Mouse (Mus musculus) erythroblast, adult 5-6 weeks (primary cell): ENCODE measurements around the gene Maml3. TPM values are rescaled to one million over a fixed set of nuclear protein-coding genes. Genes with fewer than 3 reads are reported as not detected.
A peak's percentile ranks its signal among the peaks of the same experiment; 100 is the strongest.

Experiments used
- ATAC-seq: replicated peaks from 2 replicates; pipeline ENCODE4 v1.8.0; 2016; ENCODE audit warnings: moderate number of reproducible peaks, mild to moderate bottlenecking, moderate TSS enrichment, inconsistent platforms; ENCODE audit not compliant: poor library complexity, low FRiP score, severe bottlenecking
- total RNA-seq, 2 experiments: library from RNA; stranded (forward) in 1 of 2; stranded (reverse) in 1 of 2; fragments of 150-400 nt in 1 of 2; fragments of 200-764, 138-1000 nt in 1 of 2; gene quantifications; 2 replicates each; pipeline versions ENCODE4 v1.2.3 to v1.2.4; 2015 to 2017; ENCODE audit warnings: low replicate concordance in 2 of 2

The Maml3 gene
- total RNA-seq, 2 experiments from 2014 or later = 1.3 to 3.3 TPM

DNA sequence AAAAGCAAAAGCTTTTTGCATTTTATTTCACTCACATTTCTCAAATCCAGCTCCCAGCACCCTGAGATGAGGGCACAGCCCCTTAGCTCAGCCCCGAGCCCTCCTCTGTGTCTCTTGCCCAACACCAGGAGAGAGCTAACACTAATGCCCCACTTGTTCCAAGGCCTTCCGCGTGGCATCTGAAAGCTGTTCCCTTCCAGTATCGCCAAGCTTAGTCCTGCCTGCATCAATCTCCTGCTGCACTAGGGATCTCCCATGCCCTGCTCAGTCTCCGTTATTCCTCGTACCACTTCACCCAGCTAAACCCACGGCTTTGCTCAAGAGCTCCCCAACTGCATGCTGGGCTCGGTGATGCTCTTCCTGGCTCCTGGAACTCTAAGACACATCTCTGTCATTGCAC, 57.3 kb downstream of the Maml3 start:
- ATAC-seq = no peak

DNA sequence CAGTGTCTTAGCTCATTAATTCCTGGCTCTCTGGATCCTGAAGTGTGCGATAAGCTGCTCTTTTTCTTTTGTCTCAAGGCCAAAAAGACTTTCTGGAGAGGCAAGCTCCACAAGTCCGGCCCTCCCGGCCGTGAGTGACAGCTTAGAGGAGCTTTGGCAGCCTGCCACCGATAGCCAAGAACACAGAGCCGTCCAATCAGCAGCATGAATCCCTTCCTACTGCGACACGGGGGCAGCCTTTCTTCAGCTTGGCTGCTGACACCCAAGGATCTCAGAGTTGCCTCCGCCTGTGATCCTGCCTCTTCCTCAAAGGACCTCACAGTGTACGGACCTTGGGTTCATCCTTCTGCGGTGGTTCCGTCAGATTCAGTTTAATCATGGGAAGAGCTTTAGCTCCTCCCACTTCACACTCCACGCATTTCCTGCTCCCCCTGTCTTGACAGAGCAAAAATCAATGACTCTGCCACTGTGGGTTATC, 57.9 kb downstream of the Maml3 start:
- ATAC-seq = peak; percentile 46

DNA sequence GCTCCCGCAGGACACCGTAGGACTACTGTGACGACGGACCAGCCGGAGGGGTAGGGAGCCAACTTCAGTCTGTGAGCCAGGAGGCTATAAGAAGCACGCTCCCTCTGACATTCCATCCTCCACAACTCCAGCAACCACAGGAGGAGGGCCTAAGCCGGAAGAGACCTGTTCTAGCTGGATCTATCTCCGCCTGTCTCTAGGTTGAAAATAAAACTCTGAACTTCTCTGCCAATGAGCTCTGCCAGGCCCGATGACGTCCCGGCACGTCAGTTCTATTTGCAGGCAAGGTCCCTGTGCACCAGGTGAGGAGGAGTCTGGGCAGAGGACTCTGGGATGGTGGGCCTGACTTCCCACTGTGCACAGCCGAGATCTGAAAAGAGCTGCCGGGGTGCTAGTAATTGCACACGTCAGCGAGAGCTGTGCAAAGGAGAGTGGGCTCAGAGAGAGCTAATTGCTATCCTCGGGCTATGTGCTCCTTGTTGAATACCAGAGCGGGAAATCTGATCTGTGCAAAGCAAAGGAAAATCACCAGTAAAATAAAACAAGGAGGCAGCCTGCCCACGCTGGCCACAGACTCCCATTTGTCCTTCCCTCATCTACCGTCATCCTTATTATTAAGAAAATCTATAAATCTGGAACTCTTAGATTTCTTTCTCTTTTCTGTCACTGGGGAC, 58.7 kb downstream of the Maml3 start:
- ATAC-seq = no peak

DNA sequence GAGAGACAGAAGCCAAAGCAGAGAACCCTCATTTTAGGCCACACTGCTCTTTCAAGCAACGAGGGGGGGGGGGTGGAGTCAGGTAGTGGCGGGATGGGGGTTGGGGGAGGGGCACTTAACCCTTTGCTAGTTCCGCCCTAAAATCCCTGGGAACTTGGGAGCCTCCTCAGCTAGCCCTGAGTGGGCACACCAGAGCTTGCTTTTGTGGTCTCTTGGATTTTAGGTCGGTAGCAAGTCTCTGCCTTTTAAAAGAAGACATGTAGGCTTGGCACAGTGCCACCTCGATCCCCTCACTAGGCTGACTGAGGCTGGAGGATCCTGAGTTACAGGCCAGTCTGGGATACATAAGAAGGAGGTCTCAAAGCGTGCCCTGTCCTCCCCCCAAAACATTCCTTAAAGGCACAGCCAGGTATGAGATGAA, 59.6 kb downstream of the Maml3 start:
- no peak for ATAC-seq

DNA sequence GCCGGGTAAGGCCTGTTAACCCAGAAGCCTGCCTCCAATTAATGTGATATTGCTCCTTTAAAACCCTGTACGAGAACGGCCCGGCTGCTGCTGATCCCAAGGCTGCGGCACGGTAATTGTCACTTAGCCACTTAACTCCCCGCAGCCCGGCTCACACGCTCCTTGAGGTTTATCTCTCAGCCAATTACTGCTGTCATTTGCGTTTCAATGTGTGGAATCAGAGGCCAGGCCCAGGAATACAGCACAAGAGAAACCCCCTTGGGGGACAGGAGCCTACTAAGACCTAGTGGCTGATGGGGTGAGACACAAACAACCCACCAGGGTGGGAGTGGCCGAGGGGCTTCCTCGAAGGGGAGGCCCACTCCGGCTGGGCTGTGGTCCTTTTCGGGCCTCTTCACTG, 60.2 kb downstream of the Maml3 start:
- no peak for ATAC-seq

DNA sequence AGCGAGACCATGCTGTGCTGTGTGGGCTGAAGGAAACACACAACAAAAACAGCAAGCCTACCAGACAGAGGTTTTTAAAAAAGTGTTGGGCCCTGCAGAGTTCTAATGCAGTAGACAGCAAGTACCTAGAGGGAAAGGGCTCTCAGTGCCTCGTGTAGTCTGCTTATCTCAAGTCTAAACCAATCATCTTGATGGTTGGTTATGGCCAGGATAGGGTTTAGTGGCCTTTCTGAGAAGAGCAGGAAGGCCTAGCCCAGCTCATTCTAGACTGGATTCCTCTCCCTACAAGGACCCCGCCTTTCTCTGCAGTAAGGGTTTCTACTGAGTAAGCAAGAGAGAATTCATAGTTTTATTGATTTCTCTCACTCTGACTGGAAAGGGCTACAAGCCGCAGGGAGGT, 61.0 kb downstream of the Maml3 start:
- no peak for ATAC-seq

DNA sequence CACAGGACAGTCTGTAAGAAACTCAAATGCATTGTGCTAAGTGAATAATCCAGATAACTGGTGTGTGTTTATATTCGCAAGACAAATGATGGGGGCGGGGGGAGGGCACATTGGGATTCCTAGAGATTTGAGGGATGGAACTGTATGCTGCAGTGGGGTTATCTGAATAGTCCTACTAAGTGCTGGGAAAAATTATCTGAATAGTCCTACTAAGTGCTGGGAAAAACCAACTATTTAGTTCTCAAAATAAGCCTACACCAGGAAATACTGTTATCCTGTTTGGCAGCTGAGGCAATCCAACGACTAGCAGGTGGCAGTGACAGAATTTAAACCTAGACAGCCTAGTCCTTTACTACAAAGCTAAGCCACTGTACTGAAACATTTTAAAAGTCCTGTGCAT, 62.2 kb downstream of the Maml3 start:
- ATAC-seq = no peak

DNA sequence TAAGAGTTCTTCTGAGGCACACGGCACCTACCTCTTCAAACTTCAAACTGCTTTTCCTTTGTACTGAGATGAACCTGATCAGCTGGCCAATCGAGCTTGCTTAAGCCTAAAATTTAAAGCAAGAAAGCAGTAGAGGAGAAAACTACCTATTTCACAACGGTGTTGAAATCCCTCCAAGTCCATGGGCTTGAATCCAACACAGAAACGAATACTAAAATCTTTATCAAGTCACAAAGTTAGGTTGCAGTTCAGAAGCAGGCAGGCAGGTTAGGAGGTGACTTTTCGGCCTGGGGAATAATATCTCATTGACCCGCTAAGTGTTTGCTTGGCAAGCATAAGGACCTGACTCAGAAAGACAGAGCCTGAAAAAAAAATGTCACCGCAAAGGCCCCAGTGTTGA, 64.9 kb downstream of the Maml3 start:
- no peak for ATAC-seq

DNA sequence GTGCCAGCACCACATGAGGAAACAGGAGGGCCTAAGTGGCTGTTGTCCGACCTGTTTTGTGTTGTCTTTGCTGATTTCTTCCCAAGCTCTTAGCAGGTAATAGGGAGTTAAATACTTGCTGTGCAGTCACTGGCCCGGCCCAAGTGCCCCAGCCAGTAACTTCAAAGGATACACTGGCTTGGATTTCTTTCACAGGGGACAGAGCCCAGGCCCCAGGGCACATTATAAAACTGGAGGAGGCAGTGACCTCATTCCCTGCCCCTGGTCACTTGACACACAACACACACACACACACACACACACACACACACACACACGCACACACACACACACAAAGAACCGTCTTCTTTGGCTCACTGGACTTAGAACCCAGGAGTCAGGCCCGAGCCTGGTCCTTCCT, 67.6 kb downstream of the Maml3 start:
- no peak for ATAC-seq

DNA sequence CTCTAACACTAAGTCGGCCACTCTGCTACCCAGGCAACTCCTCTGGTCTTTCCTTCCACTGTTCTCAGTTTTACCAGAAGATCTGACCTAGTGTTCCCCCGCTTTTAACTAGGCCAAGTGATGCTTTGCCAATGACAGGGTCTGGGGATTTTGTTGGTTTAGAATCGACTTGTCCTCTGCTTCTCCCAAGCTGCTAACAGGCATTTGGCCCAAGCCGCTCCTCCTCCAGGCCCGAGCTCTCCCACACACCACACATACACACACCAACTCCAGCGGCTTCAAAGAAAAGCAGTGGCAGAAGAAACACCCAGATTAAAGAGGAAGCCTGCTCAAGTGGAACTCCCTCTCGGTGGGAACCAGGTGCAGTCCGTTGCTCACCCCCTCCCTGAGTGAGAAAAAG, 69.5 kb downstream of the Maml3 start:
- no peak for ATAC-seq

DNA sequence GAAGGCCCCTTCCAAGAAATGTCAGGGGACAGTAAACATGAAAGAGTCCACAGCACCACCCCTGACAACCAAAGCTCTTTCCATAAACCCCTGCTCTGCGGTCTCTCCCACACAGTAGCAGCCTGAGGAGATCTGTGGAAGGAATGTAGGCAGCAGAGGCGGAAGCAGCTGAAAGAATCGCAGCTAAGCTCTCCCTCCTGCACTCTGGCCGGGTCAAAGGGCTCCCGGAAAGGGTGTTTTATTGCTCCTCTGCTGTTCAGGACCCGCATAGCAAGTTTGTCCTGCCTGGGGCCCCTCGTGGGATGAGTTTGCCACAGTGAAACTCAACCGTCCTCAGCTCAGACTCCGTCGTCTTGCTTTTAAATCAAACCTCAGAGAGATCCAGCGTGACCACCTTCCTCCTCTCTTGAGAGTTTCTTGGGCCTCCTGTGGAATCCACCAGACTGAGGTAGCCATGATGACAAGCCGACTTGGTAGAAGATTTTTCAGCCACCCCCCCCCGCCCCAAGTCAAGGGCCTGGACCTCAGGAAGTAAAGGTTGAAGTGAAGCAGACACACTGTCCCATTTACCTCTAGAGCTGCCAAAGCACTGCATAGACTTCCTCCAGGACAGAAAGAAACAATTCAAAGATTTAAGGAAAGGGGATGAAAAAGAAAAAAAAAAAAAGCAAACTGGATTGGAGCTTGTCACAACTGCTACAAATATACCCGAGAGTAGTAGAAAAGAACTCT, 70.9 kb downstream of the Maml3 start:
- ATAC-seq = no peak

DNA sequence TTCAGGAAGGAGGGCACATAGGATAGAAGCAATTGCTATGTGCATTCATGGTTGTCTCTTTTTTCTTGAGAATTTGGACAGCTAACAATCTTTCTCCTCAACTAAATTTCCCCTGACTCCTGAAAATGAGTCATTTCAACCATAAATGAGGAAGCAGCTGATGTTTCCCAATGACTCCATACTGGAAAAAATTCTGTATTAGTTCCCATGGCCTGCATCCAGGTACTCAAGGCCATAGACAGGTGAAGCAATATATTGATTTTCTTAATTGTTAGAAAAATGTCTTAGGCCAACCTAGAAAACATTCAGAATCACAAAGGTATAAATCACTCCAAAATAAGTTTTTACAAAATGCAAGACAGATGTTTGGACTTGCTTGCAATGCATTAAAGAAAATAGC, 73.5 kb downstream of the Maml3 start:
- ATAC-seq = no peak

DNA sequence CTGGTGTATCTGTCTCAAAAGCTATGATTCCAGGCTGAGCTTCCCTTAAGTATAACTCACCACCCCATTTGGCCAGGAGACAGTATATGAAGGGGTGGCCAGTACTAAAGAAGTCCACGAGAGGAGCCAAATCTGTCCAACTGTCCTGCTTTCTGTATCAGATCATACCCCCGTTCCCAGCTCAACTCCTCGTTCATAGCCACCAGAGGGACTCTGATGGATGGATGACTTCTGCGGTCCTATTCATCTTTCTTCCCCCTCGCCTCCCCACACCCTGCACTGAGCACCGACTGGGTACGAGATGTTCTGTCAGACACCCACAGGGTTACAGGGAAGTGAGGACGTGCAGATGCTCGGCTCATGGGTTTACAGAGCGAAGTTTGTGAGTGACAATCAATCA, 74.8 kb downstream of the Maml3 start:
- no peak for ATAC-seq

DNA sequence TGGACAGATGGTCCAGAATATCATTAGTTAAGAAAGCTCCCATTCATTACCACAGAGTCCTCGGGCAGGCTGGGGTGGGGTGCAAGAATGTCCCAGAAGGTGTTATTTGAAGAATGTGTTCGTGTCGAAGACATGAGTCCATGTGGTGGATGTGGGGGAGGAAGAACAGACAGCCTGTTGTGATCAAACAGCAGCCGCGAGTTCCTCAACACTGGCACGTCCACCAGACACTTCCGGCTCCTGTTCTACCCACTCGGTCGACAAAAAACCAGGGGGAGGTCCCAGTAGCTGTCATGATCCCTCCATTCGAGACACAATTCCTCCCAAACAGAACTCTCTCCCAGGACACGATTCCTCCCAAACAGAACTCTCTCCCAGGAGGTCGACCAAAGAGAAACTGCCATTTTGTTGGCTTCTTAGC, 75.2 kb downstream of the Maml3 start:
- ATAC-seq = no peak

DNA sequence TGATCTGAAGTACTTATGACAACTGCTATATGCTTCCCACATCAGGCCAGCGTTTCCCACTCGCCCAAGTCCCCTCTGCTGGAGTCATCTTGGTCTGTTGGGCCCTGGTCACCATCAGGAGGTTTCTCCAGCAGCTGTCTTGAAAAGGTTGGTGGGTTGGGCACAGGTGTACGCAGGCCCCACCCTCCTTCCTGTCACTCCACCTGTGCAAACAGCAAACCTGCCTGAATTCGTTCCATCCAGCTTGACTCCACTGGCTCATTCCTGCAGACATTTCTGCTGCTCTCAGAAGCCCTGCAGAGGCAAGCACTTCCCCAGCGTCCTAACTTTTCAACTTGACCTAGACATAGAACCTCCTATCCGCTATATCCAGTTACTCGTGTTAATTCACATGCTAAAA, 76.9 kb downstream of the Maml3 start:
- no peak for ATAC-seq

DNA sequence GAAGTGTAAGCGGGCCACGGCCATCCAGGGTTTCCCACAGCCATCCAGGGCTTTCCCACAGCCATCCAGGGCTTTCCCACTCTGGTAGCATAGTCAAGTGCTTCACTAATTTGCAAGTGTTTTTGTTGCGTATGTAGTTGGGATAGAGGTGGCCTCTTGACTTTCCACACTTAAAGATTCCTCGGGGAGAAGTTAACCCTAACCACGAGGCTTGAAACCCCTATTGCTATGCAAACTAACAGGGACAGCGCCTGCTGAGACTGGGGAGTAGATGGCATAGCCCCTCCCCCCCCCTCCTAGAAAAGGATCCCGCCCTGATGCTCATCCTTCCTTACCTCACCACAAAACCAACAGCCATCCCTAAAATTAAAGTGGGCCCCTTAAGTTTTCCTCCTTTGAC, 82.4 kb downstream of the Maml3 start:
- no peak for ATAC-seq

DNA sequence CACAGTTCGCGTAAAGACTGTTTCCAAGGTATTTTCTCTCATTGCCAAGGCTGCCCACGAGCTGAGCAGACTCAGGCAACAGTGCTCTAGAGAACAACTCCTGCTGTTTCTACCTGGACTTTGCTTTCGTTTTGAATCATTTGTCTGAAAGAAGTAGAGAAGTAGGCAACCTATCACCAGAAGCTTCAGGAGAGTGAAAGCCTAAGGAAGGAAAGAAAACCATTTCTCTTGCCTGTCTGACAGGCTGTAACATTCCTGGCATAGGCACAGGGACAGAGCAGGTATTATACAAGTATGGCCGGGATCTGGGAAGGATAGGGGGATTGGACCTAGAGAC, 86.8 kb downstream of the Maml3 start:
- no peak for ATAC-seq

DNA sequence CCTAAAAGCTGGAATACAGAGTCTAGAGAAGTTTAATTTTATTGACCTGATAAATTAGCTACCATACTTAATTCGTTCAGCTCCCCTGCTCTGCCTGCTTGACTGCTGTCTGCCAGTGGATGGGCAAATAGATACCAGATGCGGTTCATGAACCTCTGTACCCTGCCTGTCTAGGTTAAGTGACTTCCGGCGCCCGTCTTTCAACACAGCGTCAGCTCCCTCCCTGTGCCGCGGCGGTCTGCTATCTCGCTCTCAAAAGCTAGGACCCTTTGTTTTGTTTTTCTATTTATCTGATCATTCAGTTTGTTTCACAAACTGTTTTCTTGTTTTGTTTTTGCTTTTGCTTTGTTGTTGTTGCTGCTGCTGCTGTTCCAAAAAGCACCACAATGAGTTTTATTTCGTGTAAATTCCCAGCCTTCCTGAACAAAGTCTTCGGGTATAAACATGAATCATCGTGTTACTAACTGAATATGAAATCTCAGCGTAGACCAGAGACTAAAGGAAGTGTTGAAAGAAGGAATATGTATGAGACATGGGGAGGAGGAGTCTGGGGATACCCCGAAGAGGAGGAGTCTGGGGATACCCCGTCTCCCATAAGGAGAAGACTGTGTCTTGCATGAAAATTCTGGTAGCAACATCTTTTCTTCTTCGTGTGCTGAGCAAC, 87.3 kb downstream of the Maml3 start:
- ATAC-seq = no peak

DNA sequence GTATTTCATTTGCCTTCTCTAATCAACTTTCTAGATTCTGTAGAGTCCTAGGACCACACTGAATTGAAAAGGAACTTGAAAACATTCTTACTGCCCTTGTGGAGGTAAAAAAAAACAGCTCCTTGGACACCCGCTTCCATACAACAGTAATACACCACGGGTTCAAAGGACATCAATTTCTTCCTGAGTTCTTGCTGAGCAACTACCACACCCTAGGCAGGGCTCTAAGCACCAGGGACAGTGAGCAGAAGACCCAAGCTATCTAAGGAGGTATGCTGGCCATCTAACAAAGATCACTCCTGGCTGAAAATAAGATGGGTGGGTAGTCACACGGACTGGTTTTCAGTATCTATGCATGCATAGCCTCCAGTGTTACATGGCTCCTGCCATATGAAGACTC, 88.7 kb downstream of the Maml3 start:
- no peak for ATAC-seq

DNA sequence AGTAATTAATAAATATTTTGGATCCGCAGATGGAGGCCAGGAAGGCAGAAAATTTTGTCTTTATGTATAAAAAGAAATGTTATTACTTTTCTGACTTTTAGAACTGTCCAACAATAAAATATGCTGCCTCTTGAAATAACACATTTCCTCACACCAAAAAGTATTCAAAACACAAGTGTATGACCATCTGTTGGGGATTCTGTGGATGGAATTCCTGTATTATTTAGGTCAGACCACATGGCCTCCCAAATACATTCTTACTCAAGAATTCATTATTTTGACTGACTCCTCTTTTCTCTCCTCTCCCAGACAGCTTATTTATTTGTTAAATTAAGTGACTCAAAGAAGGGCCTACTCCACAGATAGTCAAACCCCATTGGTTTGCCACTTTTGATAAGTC, 89.3 kb downstream of the Maml3 start:
- ATAC-seq = no peak

DNA sequence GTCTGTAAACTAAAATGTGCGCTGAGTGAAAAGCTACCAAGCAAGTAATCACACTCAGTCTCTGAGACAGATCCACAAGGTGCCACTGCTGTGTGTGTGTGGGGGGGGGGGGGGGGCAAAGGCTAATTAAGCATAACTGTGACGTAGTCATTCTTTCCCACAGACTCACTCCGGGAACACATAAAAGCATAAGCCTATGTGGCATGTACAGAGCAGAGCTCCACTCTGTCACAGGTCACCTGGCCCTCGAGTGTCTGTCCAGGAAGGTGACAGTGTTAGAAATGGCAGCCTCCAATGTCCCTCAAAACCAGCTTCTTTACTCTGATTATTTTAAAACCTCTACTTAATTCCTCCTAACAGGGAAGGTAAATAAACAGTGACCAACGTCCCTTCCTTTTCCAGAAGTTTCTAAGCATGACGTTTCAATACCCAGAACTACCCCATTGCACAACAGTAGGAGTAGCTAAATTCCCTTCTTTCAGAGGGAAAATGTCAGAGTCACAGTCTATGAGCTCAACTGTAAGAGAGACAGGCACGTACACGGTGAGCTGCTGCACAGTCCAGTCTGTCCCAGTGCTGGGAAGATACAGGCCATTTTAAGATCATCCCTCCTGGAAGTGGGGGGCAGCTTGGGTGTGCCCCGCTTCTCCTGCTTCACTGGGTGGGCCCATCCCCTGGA, 93.7 kb downstream of the Maml3 start:
- ATAC-seq = no peak
